ENCODE assay signal across 30 mouse cellular contexts in the genomic region with DNA sequence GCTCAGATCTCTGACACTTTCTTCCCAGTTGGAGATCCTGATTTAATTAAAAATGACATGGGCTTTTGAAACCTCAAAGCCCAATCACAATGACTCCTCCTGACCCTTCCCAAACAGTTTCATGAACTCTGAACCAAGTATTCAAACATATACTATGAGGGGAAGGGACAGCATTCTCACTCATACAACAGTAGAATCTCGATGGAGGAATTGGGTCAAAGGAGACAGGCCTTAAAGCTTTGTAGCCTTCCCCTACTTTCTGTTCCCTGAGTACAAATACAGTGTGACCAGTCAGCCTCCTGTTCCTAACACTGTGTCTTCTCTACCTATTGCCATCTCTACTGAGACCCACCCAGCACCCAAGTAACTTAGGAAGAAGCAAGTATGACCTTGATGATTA.
"Had no signal": no experiment of that assay in that cellular context is flagged by ENCODE, and none has a peak within 500 bp of the region (broad histone marks: within the 10 kb centered on the region; RNA-seq: fewer than 3 reads in every experiment).

No protein-coding gene starts in this region.

- DNase-seq: left cerebral cortex, postnatal 4 days; liver; liver, embryonic 13.5 days; liver, postnatal 0 days; lung, adult 18-20 months; lung, adult 2 months; lung, embryonic 14.5 days; lung, postnatal 10 days; lung, postnatal 14 days; lung, postnatal 36 days; lung, postnatal 4 days had no signal

- H3K36me3 ChIP-seq: limb, embryonic 10.5 days; limb, embryonic 12.5 days; limb, embryonic 13.5 days; limb, embryonic 15.5 days; liver, embryonic 12.5 days; liver, embryonic 13.5 days; liver, embryonic 15.5 days; lung, embryonic 15.5 days; midbrain, embryonic 10.5 days; midbrain, embryonic 12.5 days; midbrain, embryonic 13.5 days; midbrain, embryonic 15.5 days; neural tube, embryonic 12.5 days had no signal

- H3K9me3 ChIP-seq: limb, embryonic 10.5 days; limb, embryonic 12.5 days; limb, embryonic 13.5 days; limb, embryonic 15.5 days; liver, embryonic 12.5 days; liver, embryonic 13.5 days; liver, embryonic 15.5 days; lung, embryonic 15.5 days; midbrain, embryonic 10.5 days; midbrain, embryonic 12.5 days; midbrain, embryonic 13.5 days; midbrain, embryonic 15.5 days; neural tube, embryonic 12.5 days had no signal

- ATAC-seq: liver, embryonic 12.5 days; liver, postnatal 0 days; lung, postnatal 0 days; midbrain, embryonic 13.5 days; midbrain, embryonic 15.5 days; midbrain, embryonic 16.5 days had no signal

- H3K27me3 ChIP-seq: limb, embryonic 12.5 days; limb, embryonic 13.5 days; limb, embryonic 15.5 days; liver, embryonic 12.5 days; liver, embryonic 13.5 days; liver, embryonic 15.5 days; lung, embryonic 15.5 days; megakaryocyte, embryonic 14.5 days; midbrain, embryonic 12.5 days; midbrain, embryonic 13.5 days; midbrain, embryonic 15.5 days; neural tube, embryonic 12.5 days had no signal

- H3K9ac ChIP-seq: limb, embryonic 12.5 days; limb, embryonic 13.5 days; limb, embryonic 15.5 days; liver, embryonic 12.5 days; liver, embryonic 13.5 days; liver, embryonic 14.5 days; liver, embryonic 15.5 days; liver, postnatal 0 days; lung, embryonic 14.5 days; lung, embryonic 15.5 days; midbrain, embryonic 12.5 days; midbrain, embryonic 13.5 days; midbrain, embryonic 15.5 days; neural tube, embryonic 12.5 days had no signal

- H3K27ac ChIP-seq: limb, embryonic 10.5 days; limb, embryonic 12.5 days; limb, embryonic 13.5 days; limb, embryonic 15.5 days; liver, embryonic 12.5 days; liver, embryonic 13.5 days; liver, embryonic 14.5 days; liver, embryonic 15.5 days; lung, embryonic 15.5 days; macrophage; midbrain, embryonic 10.5 days; midbrain, embryonic 12.5 days; midbrain, embryonic 13.5 days; midbrain, embryonic 15.5 days; neural tube, embryonic 12.5 days had no signal

- H3K4me3 ChIP-seq: limb, embryonic 10.5 days; limb, embryonic 12.5 days; limb, embryonic 13.5 days; limb, embryonic 15.5 days; liver, embryonic 12.5 days; liver, embryonic 13.5 days; liver, embryonic 15.5 days; lung, embryonic 15.5 days; megakaryocyte, embryonic 14.5 days; midbrain, embryonic 10.5 days; midbrain, embryonic 12.5 days; midbrain, embryonic 13.5 days; midbrain, embryonic 15.5 days; myocyte; neural tube, embryonic 12.5 days had no signal

- H3K4me2 ChIP-seq: limb, embryonic 12.5 days; limb, embryonic 13.5 days; limb, embryonic 15.5 days; liver, embryonic 11.5 days; liver, embryonic 12.5 days; liver, embryonic 13.5 days; liver, embryonic 15.5 days; lung, embryonic 14.5 days; lung, embryonic 15.5 days; midbrain, embryonic 12.5 days; midbrain, embryonic 13.5 days; midbrain, embryonic 15.5 days; neural tube, embryonic 12.5 days had no signal

- H3K4me1 ChIP-seq: limb, embryonic 10.5 days; limb, embryonic 12.5 days; limb, embryonic 13.5 days; limb, embryonic 15.5 days; liver, embryonic 12.5 days; liver, embryonic 13.5 days; liver, embryonic 15.5 days; lung, embryonic 15.5 days; megakaryocyte, embryonic 14.5 days; midbrain, embryonic 12.5 days; midbrain, embryonic 13.5 days; midbrain, embryonic 15.5 days; neural tube, embryonic 12.5 days had no signal
